ENCODE assay signal across 23 mouse cellular contexts in genomic region chr10:43023454-43024194, GRCm38 (mm10).
A peak's percentile ranks its signal among the peaks of the same experiment; 100 is the strongest.
DNase-seq lines count a peak whose midpoint lies in the region; ATAC-seq and TF ChIP-seq lines count a peak whose summit lies in the region.
"Had no signal": no experiment of that assay in that cellular context is flagged by ENCODE, and none has a peak within 500 bp of the region (broad histone marks: within the 10 kb centered on the region; RNA-seq: fewer than 3 reads in every experiment).

No protein-coding gene starts in this region.

- 49% methylated on average over 10 of the region's 10 CpGs for WGBS in forebrain, postnatal 0 days

- peak overlapping the region; percentile 37; the same call in 1 of the 2 replicates for H3K27ac ChIP-seq in forebrain, postnatal 0 days (ENCODE audit: low read depth, low read length)
- H3K27ac ChIP-seq: embryonic facial prominence, embryonic 10.5 days; hindbrain, embryonic 12.5 days; neural tube, embryonic 15.5 days had no signal

- peak; percentile 78 for ATAC-seq in frontal cortex, adult (ENCODE audit: low TSS enrichment)
- peak; percentile 77 for ATAC-seq in forebrain, postnatal 0 days
- ATAC-seq: midbrain, embryonic 16.5 days had no signal

- H3K27me3 ChIP-seq in forebrain, postnatal 0 days (ENCODE audit: insufficient read depth, low read length): no peaks in the 10 kb centered on the region
- H3K27me3 ChIP-seq: CH12.LX had no signal

- H3K4me1 ChIP-seq in forebrain, postnatal 0 days (ENCODE audit: insufficient read depth): 0 out of 2 replicates have a peak, but pooled peaks cover 16% of the 10 kb centered on the region

- no peak overlapping the region for H3K9ac ChIP-seq in forebrain, postnatal 0 days
- H3K9ac ChIP-seq: heart, embryonic 12.5 days; hindbrain, embryonic 12.5 days; neural tube, embryonic 15.5 days had no signal

- H3K36me3 ChIP-seq in forebrain, postnatal 0 days (ENCODE audit: insufficient read depth): peaks cover 9% of the 10 kb centered on the region; the same call in 1 of the 2 replicates
- H3K36me3 ChIP-seq: heart, embryonic 12.5 days; neural tube, embryonic 15.5 days had no signal

- no peak for DNase-seq in frontal cortex, postnatal 25 days (ENCODE audit: low spot score in 2 of 2)
- peak; percentile 63 for DNase-seq in right cerebral cortex, adult 18-20 months
- DNase-seq in right cerebral cortex, postnatal 14 days: no peak
- peak; percentile 81 for DNase-seq in forebrain, postnatal 0 days
- peak; percentile 83 for DNase-seq in telencephalon, adult 2 months (ENCODE audit: low read depth, low spot score)
- no peak for DNase-seq in adrenal gland, postnatal 14 days
- DNase-seq: adrenal gland, postnatal 25 days; cerebellum, adult 8-10 months; heart, adult 11 months; heart, postnatal 14 days; kidney, adult 18-20 months; kidney, postnatal 14 days; lung, adult 18-20 months; spleen, adult 18-20 months; thymus, adult 2 months had no signal

- H3K4me3 ChIP-seq in forebrain, postnatal 0 days (ENCODE audit: low read depth, low read length): no peak overlapping the region
- H3K4me3 ChIP-seq: embryonic facial prominence, embryonic 10.5 days; heart, embryonic 12.5 days; hindbrain, embryonic 12.5 days; neural tube, embryonic 15.5 days had no signal

- H3K4me2 ChIP-seq in forebrain, postnatal 0 days (ENCODE audit: low read depth): no peak overlapping the region
- H3K4me2 ChIP-seq: heart, embryonic 12.5 days; hindbrain, embryonic 12.5 days; liver, embryonic 11.5 days; neural tube, embryonic 15.5 days had no signal

- no peaks in the 10 kb centered on the region for H3K9me3 ChIP-seq in forebrain, postnatal 0 days (ENCODE audit: low read length)
- H3K9me3 ChIP-seq: embryonic facial prominence, embryonic 10.5 days; heart, embryonic 12.5 days; hindbrain, embryonic 12.5 days; neural tube, embryonic 15.5 days had no signal

- no peak for TF ChIP-seq CTCF in forebrain, postnatal 0 days (IDR thresholded peaks at IDR 0.05; ENCODE audit: low read depth)

Comparison
In these comparisons a context has a peak if more than half of its experiments do, and no peak if none do; other contexts are left out.
1. DNase-seq: peak in right cerebral cortex, adult 18-20 months (single experiment), forebrain, postnatal 0 days (single experiment) and telencephalon, adult 2 months (single experiment); none in frontal cortex, postnatal 25 days (0 of 2), right cerebral cortex, postnatal 14 days (single experiment) and adrenal gland, postnatal 14 days (single experiment).